Mouse (Mus musculus) lung, embryonic 15.5 days (tissue): Measurements from ENCODE around the gene Elmod1. TPM values are rescaled to one million over a fixed set of nuclear protein-coding genes. Genes with fewer than 3 reads are reported as not detected.

ENCODE experiments used
- ATAC-seq: fragments of 200-750 bp; cut with Nextera tagmentation; 2 replicates; pipeline ENCODE4 v1.8.0; 2017; ENCODE audit warnings: moderate number of reproducible peaks, borderline replicate concordance; ENCODE audit not compliant: low FRiP score, low TSS enrichment; ENCODE audit errors: extremely low read depth
- H3K27ac ChIP-seq: fragments of 300-500 bp; sonication (generic); 2 replicates; pipeline ENCODE4 v1.5.1; 2015; ENCODE audit warnings: moderate library complexity, mild to moderate bottlenecking, inconsistent platforms
- H3K27me3 ChIP-seq: fragments of 300-500 bp; sonication (generic); 2 replicates; pipeline ENCODE4 v1.6.1; 2015; ENCODE audit warnings: inconsistent platforms
- H3K36me3 ChIP-seq: fragments of 300-500 bp; sonication (generic); 2 replicates; pipeline ENCODE4 v1.6.1; 2015; ENCODE audit warnings: inconsistent platforms
- H3K4me1 ChIP-seq: fragments of 300-500 bp; sonication (generic); 2 replicates; pipeline ENCODE4 v1.6.1; 2015; ENCODE audit warnings: inconsistent platforms
- H3K4me2 ChIP-seq: fragments of 300-500 bp; sonication (generic); 2 replicates; pipeline ENCODE4 v1.6.1; 2015; ENCODE audit warnings: inconsistent platforms, mild to moderate bottlenecking, moderate library complexity
- H3K4me3 ChIP-seq: fragments of 300-500 bp; sonication (generic); 2 replicates; pipeline ENCODE4 v1.5.1; 2015; ENCODE audit warnings: mild to moderate bottlenecking, inconsistent platforms
- H3K9ac ChIP-seq: fragments of 300-500 bp; sonication (generic); 2 replicates; pipeline ENCODE4 v1.6.1; 2015; ENCODE audit warnings: inconsistent platforms
- H3K9me3 ChIP-seq: fragments of 300-500 bp; sonication (generic); 2 replicates; pipeline ENCODE4 v1.6.1; 2016; ENCODE audit warnings: inconsistent platforms
- WGBS: fragments of 180-500 bp; shearing (Covaris S2); methylation state at CpG from one replicate; pipeline ENCODE4 v1.1.7; 2015; 5-methylcytosine and 5-hydroxymethylcytosine counted together
- polyA plus RNA-seq: library from polyadenylated mRNA; unstranded; fragments of >200 nt; fragmentation: Nextera tagmentation; extraction: Ambion mirVana; gene quantifications from 2 replicates; pipeline ENCODE4 v1.2.1, GENCODE M21; 2015

Gene Elmod1
- polyA plus RNA-seq, 1 experiment from 2014 or later, result 0.26 TPM

DNA sequence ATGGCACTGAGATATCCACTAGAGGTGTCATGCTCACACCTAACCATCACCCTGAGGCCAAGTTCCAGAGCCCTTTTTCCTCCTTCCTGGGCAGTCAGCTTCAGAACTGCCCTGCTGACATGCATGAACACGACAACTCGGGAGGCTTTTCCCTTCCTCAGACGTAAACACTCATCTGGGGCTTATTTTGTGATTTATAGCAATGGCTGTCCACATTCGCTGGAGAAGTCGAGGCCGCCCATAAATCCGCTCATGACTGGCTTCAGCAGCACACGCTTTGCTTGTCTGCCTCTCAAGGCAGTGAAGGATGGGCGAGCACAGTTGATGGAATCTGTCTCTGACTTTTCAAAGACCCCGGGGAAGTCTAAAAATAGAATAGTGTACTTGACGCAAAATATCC, 18.1 kb downstream of the Elmod1 start:
- no peaks in the 10 kb centered on the region for H3K9me3 ChIP-seq
- no peak overlapping the region for H3K9ac ChIP-seq
- no peaks in the 10 kb centered on the region for H3K4me1 ChIP-seq
- H3K27ac ChIP-seq, result no peak overlapping the region
- ATAC-seq, result no peak
- H3K36me3 ChIP-seq, result no peaks in the 10 kb centered on the region
- WGBS, result 30% methylated on average over 11 of the region's 11 CpGs
- no peak overlapping the region for H3K4me3 ChIP-seq
- no peak overlapping the region for H3K4me2 ChIP-seq
- no peaks in the 10 kb centered on the region for H3K27me3 ChIP-seq

DNA sequence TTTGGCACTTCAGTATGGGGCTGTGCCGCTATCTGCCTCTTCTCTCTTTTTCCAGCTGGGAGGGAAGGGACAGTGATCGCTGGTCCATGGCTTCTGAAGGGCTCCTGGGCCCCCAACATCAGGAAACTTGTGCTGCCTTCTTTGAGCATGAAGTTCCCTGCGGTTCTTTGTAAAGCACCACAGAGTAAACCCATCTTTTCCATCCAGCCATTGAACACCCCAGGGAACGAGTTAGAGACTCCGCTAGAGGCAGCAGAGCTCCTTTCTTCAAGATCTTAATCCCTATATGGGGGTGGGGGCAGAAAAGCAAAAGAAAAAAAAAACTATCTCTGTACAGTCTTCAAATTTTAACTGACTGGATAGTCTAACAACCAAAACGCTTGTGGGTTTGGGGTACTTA, 20.2 kb downstream of the Elmod1 start:
- Histone ChIP-seq H3K4me1 (no peaks in the 10 kb centered on the region), H3K9me3 (no peaks in the 10 kb centered on the region), H3K27ac (no peak overlapping the region), H3K4me3 (no peak overlapping the region), H3K4me2 (no peak overlapping the region), H3K36me3 (no peaks in the 10 kb centered on the region), H3K9ac (no peak overlapping the region), H3K27me3 (no peaks in the 10 kb centered on the region)
- 25% methylated on average over 6 of the region's 6 CpGs for WGBS
- no peak for ATAC-seq

GRCm38 (mm10) chr9:53947463-53947862, 27.6 kb downstream of the Elmod1 start:
- Histone ChIP-seq H3K27me3 (no peaks in the 10 kb centered on the region), H3K27ac (no peak overlapping the region), H3K9ac (no peak overlapping the region), H3K4me1 (no peaks in the 10 kb centered on the region), H3K36me3 (no peaks in the 10 kb centered on the region), H3K9me3 (no peaks in the 10 kb centered on the region), H3K4me2 (no peak overlapping the region), H3K4me3 (no peak overlapping the region)
- WGBS, result 86% methylated on average over 2 of the region's 2 CpGs
- no peak for ATAC-seq

DNA sequence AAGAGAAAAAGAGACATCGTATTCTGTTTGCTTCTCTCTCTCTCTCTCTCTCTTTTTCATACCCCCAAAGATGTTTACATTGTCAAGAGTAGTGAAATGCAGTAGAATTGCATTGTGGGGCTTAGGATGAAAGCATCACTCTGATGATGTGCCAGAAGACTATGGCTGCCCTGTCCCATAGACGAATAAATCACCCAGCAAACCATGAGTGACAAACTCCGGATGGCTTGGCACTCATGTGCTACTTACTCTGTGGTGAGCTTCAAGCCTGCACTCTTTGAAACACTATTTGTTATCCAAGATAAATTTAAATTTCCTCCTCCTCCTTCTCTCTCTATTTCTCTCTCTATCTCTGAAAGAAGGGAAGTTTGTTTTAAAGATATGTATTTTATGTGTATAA, 36.5 kb downstream of the Elmod1 start:
- Histone ChIP-seq H3K9me3 (no peaks in the 10 kb centered on the region), H3K4me1 (peaks cover 6% of the 10 kb centered on the region; the same call in 1 of the 2 replicates), H3K4me3 (no peak overlapping the region), H3K9ac (no peak overlapping the region), H3K27me3 (no peaks in the 10 kb centered on the region), H3K4me2 (no peak overlapping the region), H3K27ac (no peak overlapping the region), H3K36me3 (no peaks in the 10 kb centered on the region)
- WGBS, result 42% methylated on average over 3 of the region's 3 CpGs
- peak; percentile 31; the same call in 1 of the 2 replicates for ATAC-seq

GRCm38 (mm10) chr9:53934179-53934578, 40.9 kb downstream of the Elmod1 start:
- Histone ChIP-seq H3K36me3 (no peaks in the 10 kb centered on the region), H3K9me3 (no peaks in the 10 kb centered on the region), H3K4me2 (no peak overlapping the region), H3K4me1 (peaks cover 10% of the 10 kb centered on the region; the same call in 1 of the 2 replicates), H3K27ac (no peak overlapping the region), H3K4me3 (no peak overlapping the region), H3K9ac (no peak overlapping the region), H3K27me3 (no peaks in the 10 kb centered on the region; the same call in 1 of the 2 replicates)
- 58% methylated on average over 13 of the region's 13 CpGs for WGBS
- ATAC-seq, result no peak

- Histone ChIP-seq H3K9ac (no peak overlapping the region), H3K4me2 (no peak overlapping the region), H3K9me3 (no peaks in the 10 kb centered on the region), H3K4me3 (no peak overlapping the region), H3K4me1 (peaks cover 10% of the 10 kb centered on the region; the same call in 1 of the 2 replicates), H3K27me3 (no peaks in the 10 kb centered on the region; the same call in 1 of the 2 replicates), H3K36me3 (no peaks in the 10 kb centered on the region), H3K27ac (no peak overlapping the region)
- no peak for ATAC-seq
- WGBS, result 74% methylated on average over 4 of the region's 4 CpGs
Observed at GRCm38 (mm10) chr9:53933375-53933774, 41.7 kb downstream of the Elmod1 start.

- no peak overlapping the region for H3K4me3 ChIP-seq
- H3K4me1 ChIP-seq, result peaks cover 5% of the 10 kb centered on the region; the same call in 1 of the 2 replicates
- no peaks in the 10 kb centered on the region for H3K9me3 ChIP-seq
- H3K9ac ChIP-seq, result no peak overlapping the region
- WGBS, result 9% methylated on average over 7 of the region's 7 CpGs
- H3K4me2 ChIP-seq, result no peak overlapping the region
- H3K27me3 ChIP-seq, result no peaks in the 10 kb centered on the region; the same call in 1 of the 2 replicates
- no peak overlapping the region for H3K27ac ChIP-seq
- no peaks in the 10 kb centered on the region for H3K36me3 ChIP-seq
- no peak for ATAC-seq
Observed at GRCm38 (mm10) chr9:53930906-53931305, 44.2 kb downstream of the Elmod1 start.

- Histone ChIP-seq H3K4me2 (no peak overlapping the region), H3K9ac (no peak overlapping the region), H3K27me3 (no peaks in the 10 kb centered on the region), H3K36me3 (no peaks in the 10 kb centered on the region), H3K27ac (no peak overlapping the region), H3K4me3 (no peak overlapping the region), H3K4me1 (no peaks in the 10 kb centered on the region), H3K9me3 (no peaks in the 10 kb centered on the region)
- ATAC-seq, result no peak
- WGBS, result 74% methylated on average over 1 of the region's 1 CpGs
Observed at GRCm38 (mm10) chr9:53921061-53921460, 54.0 kb downstream of the Elmod1 start.

- ATAC-seq, result no peak
- Histone ChIP-seq H3K9me3 (no peaks in the 10 kb centered on the region), H3K4me3 (no peak overlapping the region), H3K27ac (no peak overlapping the region), H3K36me3 (no peaks in the 10 kb centered on the region), H3K9ac (no peak overlapping the region), H3K4me1 (no peaks in the 10 kb centered on the region), H3K27me3 (no peaks in the 10 kb centered on the region), H3K4me2 (no peak overlapping the region)
- 66% methylated on average over 10 of the region's 10 CpGs for WGBS
Observed at GRCm38 (mm10) chr9:53915929-53916721, 59.0 kb downstream of the Elmod1 start.

DNA sequence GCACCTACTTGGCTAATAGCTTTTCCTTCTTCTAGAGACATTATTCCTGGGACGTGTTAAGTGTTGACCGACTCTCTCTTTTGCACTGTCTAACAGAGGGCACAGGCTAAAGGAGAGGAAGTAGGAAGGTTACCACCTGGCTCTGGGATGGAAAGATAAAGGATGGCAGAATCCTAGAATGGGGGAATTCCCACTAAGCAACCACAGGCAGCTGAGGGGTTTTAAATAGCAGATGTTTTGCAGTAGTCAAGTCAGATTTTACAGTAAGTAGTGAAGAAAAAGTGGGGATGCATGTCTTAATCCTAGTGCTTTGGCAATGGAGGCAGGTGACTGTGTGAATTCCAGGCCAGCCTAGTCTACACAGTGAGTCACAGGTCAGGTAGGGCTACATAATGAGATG, 64.3 kb downstream of the Elmod1 start:
- Histone ChIP-seq H3K4me3 (no peak overlapping the region), H3K27me3 (no peaks in the 10 kb centered on the region), H3K9me3 (no peaks in the 10 kb centered on the region), H3K4me2 (no peak overlapping the region), H3K36me3 (no peaks in the 10 kb centered on the region), H3K9ac (no peak overlapping the region), H3K4me1 (no peaks in the 10 kb centered on the region), H3K27ac (no peak overlapping the region)
- no peak for ATAC-seq
- WGBS, result 70% methylated on average over 2 of the region's 2 CpGs

DNA sequence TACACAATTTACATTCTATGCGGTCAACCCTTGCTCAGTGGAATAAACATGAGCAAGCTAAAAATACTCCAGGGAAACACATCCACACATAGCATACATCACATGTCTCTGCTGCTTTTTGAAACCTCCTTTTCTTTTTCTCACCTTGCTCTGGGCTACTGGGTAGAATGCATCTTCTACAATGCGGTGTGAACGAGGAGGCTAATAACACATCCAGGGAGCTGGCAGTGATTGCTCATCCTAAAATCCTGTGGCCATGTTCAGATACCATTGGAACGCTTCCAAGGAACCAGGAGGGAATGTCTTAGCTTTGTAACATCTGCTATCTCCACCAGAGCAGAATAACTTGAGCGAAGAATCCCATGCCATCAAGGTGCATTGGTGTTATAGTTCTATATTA, 64.8 kb downstream of the Elmod1 start:
- ATAC-seq, result no peak
- Histone ChIP-seq H3K27ac (no peak overlapping the region), H3K36me3 (no peaks in the 10 kb centered on the region), H3K4me2 (no peak overlapping the region), H3K4me1 (no peaks in the 10 kb centered on the region), H3K9me3 (no peaks in the 10 kb centered on the region), H3K9ac (no peak overlapping the region), H3K27me3 (no peaks in the 10 kb centered on the region), H3K4me3 (no peak overlapping the region)
- 77% methylated on average over 5 of the region's 5 CpGs for WGBS

- ATAC-seq, result no peak
- H3K4me2 ChIP-seq, result no peak overlapping the region
- H3K9ac ChIP-seq, result no peak overlapping the region
- 67% methylated on average over 10 of the region's 10 CpGs for WGBS
- no peaks in the 10 kb centered on the region for H3K4me1 ChIP-seq
- H3K9me3 ChIP-seq, result no peaks in the 10 kb centered on the region
- no peaks in the 10 kb centered on the region for H3K36me3 ChIP-seq
- no peak overlapping the region for H3K27ac ChIP-seq
- H3K27me3 ChIP-seq, result no peaks in the 10 kb centered on the region
- H3K4me3 ChIP-seq, result no peak overlapping the region
Observed at GRCm38 (mm10) chr9:53906798-53907197, 68.3 kb downstream of the Elmod1 start.
